Mouse (Mus musculus): ENCODE measurements at regions not wholly inside any gene's neighbourhood (a gene's known extent, or its start where the extent isn't known, plus 50 kb on each side); places are given as distances from the start of the nearest gene placed in this dataset.

- peak; percentile 31 for DNase-seq (ENCODE audit: low spot score)
- 63% methylated on average over 2 of the region's 2 CpGs for WGBS
- Histone ChIP-seq H3K9me3 (replicated peaks; ENCODE audit: low read length) (no peaks in the 10 kb centered on the region), H3K4me2 (ENCODE audit: low read length) (no peak overlapping the region), H3K36me3 (ENCODE audit: insufficient read depth, low read length) (no peaks in the 10 kb centered on the region), H3K27me3 (ENCODE audit: insufficient read depth, low read length) (no peaks in the 10 kb centered on the region), H3K4me1 (replicated peaks; ENCODE audit: insufficient read depth, low read length) (no peaks in the 10 kb centered on the region), H3K9ac (ENCODE audit: low read depth, low read length) (no peak overlapping the region), H3K27ac (no peak overlapping the region), H3K4me3 (replicated peaks; ENCODE audit: low read depth, low read length) (no peak overlapping the region)
- TF ChIP-seq CTCF (IDR thresholded peaks at IDR 0.05; ENCODE audit: low read depth), result peak; percentile 83
- 0 out of 2 replicates have a peak, but pooled peaks have one; percentile 13 for ATAC-seq (replicated peaks; ENCODE audit: low FRiP score, low read depth)
Observed at GRCm38 (mm10) chr5:69704261-69705167, 112.4 kb upstream of the Gnpda2 start.

- no peak for ATAC-seq (replicated peaks; ENCODE audit: low FRiP score, low read depth)
- Histone ChIP-seq H3K4me2 (ENCODE audit: low read length) (no peak overlapping the region), H3K9ac (ENCODE audit: low read depth, low read length) (no peak overlapping the region), H3K36me3 (ENCODE audit: insufficient read depth, low read length) (no peaks in the 10 kb centered on the region), H3K27me3 (ENCODE audit: insufficient read depth, low read length) (no peaks in the 10 kb centered on the region), H3K4me3 (replicated peaks; ENCODE audit: low read depth, low read length) (no peak overlapping the region), H3K27ac (no peak overlapping the region), H3K9me3 (replicated peaks; ENCODE audit: low read length) (no peaks in the 10 kb centered on the region), H3K4me1 (replicated peaks; ENCODE audit: insufficient read depth, low read length) (no peaks in the 10 kb centered on the region)
- 22% methylated on average over 3 of the region's 3 CpGs for WGBS
- DNase-seq (ENCODE audit: low spot score), result no peak
- no peak for TF ChIP-seq CTCF (IDR thresholded peaks at IDR 0.05; ENCODE audit: low read depth)
Observed at GRCm38 (mm10) chr5:69678770-69679169, 86.6 kb upstream of the Gnpda2 start.

GRCm38 (mm10) chr5:69678268-69678667, 86.1 kb upstream of the Gnpda2 start:
- Histone ChIP-seq H3K27ac (no peak overlapping the region), H3K4me3 (replicated peaks; ENCODE audit: low read depth, low read length) (no peak overlapping the region), H3K4me1 (replicated peaks; ENCODE audit: insufficient read depth, low read length) (no peaks in the 10 kb centered on the region), H3K9ac (ENCODE audit: low read depth, low read length) (no peak overlapping the region), H3K36me3 (ENCODE audit: insufficient read depth, low read length) (no peaks in the 10 kb centered on the region), H3K9me3 (replicated peaks; ENCODE audit: low read length) (no peaks in the 10 kb centered on the region), H3K27me3 (ENCODE audit: insufficient read depth, low read length) (no peaks in the 10 kb centered on the region), H3K4me2 (ENCODE audit: low read length) (no peak overlapping the region)
- DNase-seq (ENCODE audit: low spot score) (no peak), ATAC-seq (replicated peaks; ENCODE audit: low FRiP score, low read depth) (no peak)
- WGBS, result 60% methylated on average over 3 of the region's 3 CpGs
- TF ChIP-seq CTCF (IDR thresholded peaks at IDR 0.05; ENCODE audit: low read depth), result no peak

GRCm38 (mm10) chr5:69665555-69665954, 73.4 kb upstream of the Gnpda2 start:
- no peaks in the 10 kb centered on the region for H3K4me1 ChIP-seq (replicated peaks; ENCODE audit: insufficient read depth, low read length)
- no peak for TF ChIP-seq CTCF (IDR thresholded peaks at IDR 0.05; ENCODE audit: low read depth)
- no peaks in the 10 kb centered on the region for H3K27me3 ChIP-seq (ENCODE audit: insufficient read depth, low read length)
- 48% methylated on average over 2 of the region's 2 CpGs for WGBS
- H3K27ac ChIP-seq, result no peak overlapping the region
- no peak for ATAC-seq (replicated peaks; ENCODE audit: low FRiP score, low read depth)
- no peak overlapping the region for H3K4me3 ChIP-seq (replicated peaks; ENCODE audit: low read depth, low read length)
- H3K4me2 ChIP-seq (ENCODE audit: low read length), result no peak overlapping the region
- DNase-seq (ENCODE audit: low spot score), result no peak
- no peak overlapping the region for H3K9ac ChIP-seq (ENCODE audit: low read depth, low read length)
- no peaks in the 10 kb centered on the region for H3K36me3 ChIP-seq (ENCODE audit: insufficient read depth, low read length)
- no peaks in the 10 kb centered on the region for H3K9me3 ChIP-seq (replicated peaks; ENCODE audit: low read length)

- no peak for ATAC-seq (replicated peaks; ENCODE audit: low FRiP score, low read depth)
- WGBS, result 73% methylated on average over 3 of the region's 3 CpGs
- no peak for TF ChIP-seq CTCF (IDR thresholded peaks at IDR 0.05; ENCODE audit: low read depth)
- Histone ChIP-seq H3K27ac (no peak overlapping the region), H3K36me3 (ENCODE audit: insufficient read depth, low read length) (no peaks in the 10 kb centered on the region), H3K4me3 (replicated peaks; ENCODE audit: low read depth, low read length) (no peak overlapping the region), H3K9ac (ENCODE audit: low read depth, low read length) (no peak overlapping the region), H3K4me2 (ENCODE audit: low read length) (no peak overlapping the region), H3K4me1 (replicated peaks; ENCODE audit: insufficient read depth, low read length) (no peaks in the 10 kb centered on the region), H3K27me3 (ENCODE audit: insufficient read depth, low read length) (no peaks in the 10 kb centered on the region), H3K9me3 (replicated peaks; ENCODE audit: low read length) (no peaks in the 10 kb centered on the region)
- no peak for DNase-seq (ENCODE audit: low spot score)
Observed at GRCm38 (mm10) chr5:69663961-69664360, 71.8 kb upstream of the Gnpda2 start.
